Mouse (Mus musculus): ENCODE data around the gene Ugt1a9. TPM values are rescaled to one million over a fixed set of nuclear protein-coding genes. Genes with fewer than 3 reads are reported as not detected.

Ugt1a9 gene
- polyA plus RNA-seq, 1 experiment from 2014 or later = not detected

- Histone ChIP-seq H3K4me3 (ENCODE audit: low read depth, low read length) (no peak overlapping the region), H3K27me3 (ENCODE audit: control insufficient read depth, insufficient read depth, low read length) (no peaks in the 10 kb centered on the region), H3K9ac (ENCODE audit: low read length) (no peak overlapping the region), H3K27ac (replicated peaks; ENCODE audit: low read depth, low read length) (no peak overlapping the region), H3K4me1 (ENCODE audit: control insufficient read depth, insufficient read depth, low read length) (no peaks in the 10 kb centered on the region), H3K36me3 (ENCODE audit: control insufficient read depth, insufficient read depth, low read length) (no peaks in the 10 kb centered on the region; the same call in 1 of the 2 replicates), H3K4me2 (ENCODE audit: low read depth, severe bottlenecking) (no peak overlapping the region), H3K9me3 (ENCODE audit: control insufficient read depth, low read length) (peaks cover 75% of the 10 kb centered on the region)
- ATAC-seq (ENCODE audit: insufficient number of reproducible peaks, low FRiP score, low TSS enrichment, low read depth) (no peak), DNase-seq (ENCODE audit: low spot score) (no peak)
- WGBS = 71% methylated on average over 7 of the region's 7 CpGs
Measured at GRCm38 (mm10) chr1:88228121-88228520, 157.5 kb downstream of the Ugt1a9 start.

- ATAC-seq (ENCODE audit: insufficient number of reproducible peaks, low FRiP score, low TSS enrichment, low read depth) = no peak
- H3K4me3 ChIP-seq (ENCODE audit: low read depth, low read length) = no peak overlapping the region
- DNase-seq (ENCODE audit: low spot score) = no peak
- peaks cover 89% of the 10 kb centered on the region for H3K9me3 ChIP-seq (ENCODE audit: control insufficient read depth, low read length)
- 83% methylated on average over 3 of the region's 3 CpGs for WGBS
- no peaks in the 10 kb centered on the region for H3K4me1 ChIP-seq (ENCODE audit: control insufficient read depth, insufficient read depth, low read length)
- no peak overlapping the region for H3K27ac ChIP-seq (replicated peaks; ENCODE audit: low read depth, low read length)
- H3K27me3 ChIP-seq (ENCODE audit: control insufficient read depth, insufficient read depth, low read length) = no peaks in the 10 kb centered on the region
- H3K36me3 ChIP-seq (ENCODE audit: control insufficient read depth, insufficient read depth, low read length) = no peaks in the 10 kb centered on the region; the same call in 1 of the 2 replicates
- H3K9ac ChIP-seq (ENCODE audit: low read length) = no peak overlapping the region
- H3K4me2 ChIP-seq (ENCODE audit: low read depth, severe bottlenecking) = no peak overlapping the region
Measured at GRCm38 (mm10) chr1:88229566-88229965, 159.0 kb downstream of the Ugt1a9 start.

GRCm38 (mm10) chr1:88229986-88230385 lies 159.4 kb downstream of the Ugt1a9 start:
- no peak for ATAC-seq (ENCODE audit: insufficient number of reproducible peaks, low FRiP score, low TSS enrichment, low read depth)
- no peak for DNase-seq (ENCODE audit: low spot score)

GRCm38 (mm10) chr1:88230421-88230820 lies 159.8 kb downstream of the Ugt1a9 start:
- DNase-seq (ENCODE audit: low spot score) = no peak
- Histone ChIP-seq H3K27me3 (ENCODE audit: control insufficient read depth, insufficient read depth, low read length) (no peaks in the 10 kb centered on the region), H3K4me3 (ENCODE audit: low read depth, low read length) (no peak overlapping the region), H3K4me2 (ENCODE audit: low read depth, severe bottlenecking) (no peak overlapping the region), H3K9ac (ENCODE audit: low read length) (no peak overlapping the region), H3K4me1 (ENCODE audit: control insufficient read depth, insufficient read depth, low read length) (no peaks in the 10 kb centered on the region), H3K36me3 (ENCODE audit: control insufficient read depth, insufficient read depth, low read length) (no peaks in the 10 kb centered on the region; the same call in 1 of the 2 replicates), H3K27ac (replicated peaks; ENCODE audit: low read depth, low read length) (no peak overlapping the region), H3K9me3 (ENCODE audit: control insufficient read depth, low read length) (peaks cover 96% of the 10 kb centered on the region)
- no peak for ATAC-seq (ENCODE audit: insufficient number of reproducible peaks, low FRiP score, low TSS enrichment, low read depth)
- whole genome bisulfite sequencing = 75% methylated on average over 7 of the region's 7 CpGs

More at GRCm38 (mm10) chr1:88229986-88230385, 159.4 kb downstream of the Ugt1a9 start:
- H3K27ac ChIP-seq (replicated peaks; ENCODE audit: low read depth, low read length) = no peak overlapping the region
- H3K4me3 ChIP-seq (ENCODE audit: low read depth, low read length) = no peak overlapping the region
- no peaks in the 10 kb centered on the region for H3K27me3 ChIP-seq (ENCODE audit: control insufficient read depth, insufficient read depth, low read length)
- WGBS = 88% methylated on average over 5 of the region's 5 CpGs
- H3K36me3 ChIP-seq (ENCODE audit: control insufficient read depth, insufficient read depth, low read length) = no peaks in the 10 kb centered on the region; the same call in 1 of the 2 replicates
- no peak overlapping the region for H3K9ac ChIP-seq (ENCODE audit: low read length)
- H3K4me1 ChIP-seq (ENCODE audit: control insufficient read depth, insufficient read depth, low read length) = no peaks in the 10 kb centered on the region
- H3K9me3 ChIP-seq (ENCODE audit: control insufficient read depth, low read length) = peaks cover 93% of the 10 kb centered on the region
- no peak overlapping the region for H3K4me2 ChIP-seq (ENCODE audit: low read depth, severe bottlenecking)

- H3K27ac ChIP-seq (replicated peaks; ENCODE audit: low read depth, low read length) = no peak overlapping the region
- peaks cover 97% of the 10 kb centered on the region for H3K9me3 ChIP-seq (ENCODE audit: control insufficient read depth, low read length)
- no peak overlapping the region for H3K4me2 ChIP-seq (ENCODE audit: low read depth, severe bottlenecking)
- H3K9ac ChIP-seq (ENCODE audit: low read length) = no peak overlapping the region
- DNase-seq (ENCODE audit: low spot score) (no peak), ATAC-seq (ENCODE audit: insufficient number of reproducible peaks, low FRiP score, low TSS enrichment, low read depth) (no peak)
- no peaks in the 10 kb centered on the region for H3K27me3 ChIP-seq (ENCODE audit: control insufficient read depth, insufficient read depth, low read length)
- no peaks in the 10 kb centered on the region for H3K4me1 ChIP-seq (ENCODE audit: control insufficient read depth, insufficient read depth, low read length)
- WGBS = 79% methylated on average over 6 of the region's 6 CpGs
- H3K36me3 ChIP-seq (ENCODE audit: control insufficient read depth, insufficient read depth, low read length) = no peaks in the 10 kb centered on the region; the same call in 1 of the 2 replicates
- no peak overlapping the region for H3K4me3 ChIP-seq (ENCODE audit: low read depth, low read length)
Measured at GRCm38 (mm10) chr1:88230981-88231802, 160.6 kb downstream of the Ugt1a9 start.

- Histone ChIP-seq H3K4me3 (ENCODE audit: low read depth, low read length) (no peak overlapping the region), H3K36me3 (ENCODE audit: control insufficient read depth, insufficient read depth, low read length) (no peaks in the 10 kb centered on the region; the same call in 1 of the 2 replicates), H3K27me3 (ENCODE audit: control insufficient read depth, insufficient read depth, low read length) (no peaks in the 10 kb centered on the region), H3K9me3 (ENCODE audit: control insufficient read depth, low read length) (peaks cover 95% of the 10 kb centered on the region), H3K4me2 (ENCODE audit: low read depth, severe bottlenecking) (no peak overlapping the region), H3K4me1 (ENCODE audit: control insufficient read depth, insufficient read depth, low read length) (no peaks in the 10 kb centered on the region), H3K9ac (ENCODE audit: low read length) (no peak overlapping the region), H3K27ac (replicated peaks; ENCODE audit: low read depth, low read length) (no peak overlapping the region)
- ATAC-seq (ENCODE audit: insufficient number of reproducible peaks, low FRiP score, low TSS enrichment, low read depth) (no peak), DNase-seq (ENCODE audit: low spot score) (no peak)
- WGBS = 68% methylated on average over 7 of the region's 7 CpGs
Measured at GRCm38 (mm10) chr1:88231803-88232499, 161.4 kb downstream of the Ugt1a9 start.

- no peaks in the 10 kb centered on the region for H3K27me3 ChIP-seq (ENCODE audit: control insufficient read depth, insufficient read depth, low read length)
- no peak overlapping the region for H3K4me3 ChIP-seq (ENCODE audit: low read depth, low read length)
- H3K27ac ChIP-seq (replicated peaks; ENCODE audit: low read depth, low read length) = no peak overlapping the region
- ATAC-seq (ENCODE audit: insufficient number of reproducible peaks, low FRiP score, low TSS enrichment, low read depth) (no peak), DNase-seq (ENCODE audit: low spot score) (no peak)
- H3K4me1 ChIP-seq (ENCODE audit: control insufficient read depth, insufficient read depth, low read length) = no peaks in the 10 kb centered on the region
- H3K4me2 ChIP-seq (ENCODE audit: low read depth, severe bottlenecking) = no peak overlapping the region
- no peaks in the 10 kb centered on the region; the same call in 1 of the 2 replicates for H3K36me3 ChIP-seq (ENCODE audit: control insufficient read depth, insufficient read depth, low read length)
- 57% methylated on average over 3 of the region's 3 CpGs for WGBS
- H3K9ac ChIP-seq (ENCODE audit: low read length) = no peak overlapping the region
- H3K9me3 ChIP-seq (ENCODE audit: control insufficient read depth, low read length) = peaks cover 95% of the 10 kb centered on the region
Measured at GRCm38 (mm10) chr1:88232664-88233380, 162.2 kb downstream of the Ugt1a9 start.

Data from limb, embryonic 11.5 days (tissue).